Mouse (Mus musculus) MEL (cell line): Measurements from ENCODE around the gene Nploc4. TPM values are rescaled to one million over a fixed set of nuclear protein-coding genes. Genes with fewer than 3 reads are reported as not detected.

Experiments
- DNase-seq: peaks from one replicate; pipeline ENCODE4 v3.0.0; 2011; ENCODE audit warnings: low read depth, low spot score
- H3K27ac ChIP-seq: 2 replicates; pipeline ENCODE4 v1.5.1; 2012; ENCODE audit warnings: low read depth, mild to moderate bottlenecking, control low read depth, low read length, moderate library complexity; ENCODE audit not compliant: control insufficient read depth
- H3K27me3 ChIP-seq, 2 experiments: fragments of 150-350 bp in 1 of 2; sonication (generic) in 1 of 2; 2 replicates each; pipeline ENCODE4 v1.6.1; 2012; ENCODE audit warnings: low read length in 2 of 2, mild to moderate bottlenecking in 2 of 2, improper control_type of control experiment in 1 of 2, moderate library complexity in 1 of 2; ENCODE audit not compliant: insufficient read depth in 2 of 2, control insufficient read depth in 1 of 2
- H3K36me3 ChIP-seq, 2 experiments: 2 replicates each; pipeline ENCODE4 v1.6.1; 2012 to 2014; ENCODE audit warnings: low read length in 2 of 2, improper control_type of control experiment in 1 of 2, inconsistent platforms in 1 of 2, mild to moderate bottlenecking in 1 of 2; ENCODE audit not compliant: insufficient read depth in 2 of 2, control insufficient read depth in 1 of 2
- H3K4me1 ChIP-seq, 2 experiments: fragments of 150-350 bp in 1 of 2; sonication (generic) in 1 of 2; 2 replicates each; pipeline ENCODE4 v1.6.1; 2012; ENCODE audit warnings: low read length in 2 of 2, improper control_type of control experiment in 1 of 2, mild to moderate bottlenecking in 1 of 2; ENCODE audit not compliant: insufficient read depth in 2 of 2, control insufficient read depth in 1 of 2
- H3K4me3 ChIP-seq, 2 experiments: fragments of 150-350 bp in 1 of 2; sonication (generic) in 1 of 2; 2 replicates each; pipeline ENCODE4 v1.5.1; 2012; ENCODE audit warnings: low read depth in 2 of 2, low read length in 2 of 2, mild to moderate bottlenecking in 2 of 2, moderate library complexity in 2 of 2, control low read depth in 1 of 2, improper control_type of control experiment in 1 of 2; ENCODE audit not compliant: control insufficient read depth in 1 of 2, insufficient read depth in 1 of 2
- H3K79me2 ChIP-seq: 2 replicates; pipeline ENCODE4 v1.6.1; 2012; ENCODE audit warnings: mild to moderate bottlenecking, low read length, moderate library complexity; ENCODE audit not compliant: control insufficient read depth, poor library complexity, insufficient read depth
- H3K9ac ChIP-seq: 2 replicates; pipeline ENCODE4 v1.6.1; 2012; ENCODE audit warnings: low read depth, mild to moderate bottlenecking, control low read depth, low read length, moderate library complexity; ENCODE audit not compliant: control insufficient read depth, poor library complexity, severe bottlenecking
- H3K9me3 ChIP-seq: fragments of 150-350 bp; sonication (generic); replicated peaks from 2 replicates; pipeline ENCODE4 v1.6.1; 2012; ENCODE audit warnings: mild to moderate bottlenecking, low read length, improper control_type of control experiment, moderate library complexity; ENCODE audit not compliant: insufficient read depth
- BHLHE40 ChIP-seq: IDR thresholded peaks from 2 replicates; pipeline ENCODE4 v1.6.1; 2012; ENCODE audit warnings: low read depth, mild to moderate bottlenecking, inconsistent platforms, low read length, improper control_type of control experiment, borderline replicate concordance
- CHD1 ChIP-seq: IDR thresholded peaks from 2 replicates; pipeline ENCODE4 v1.6.1; 2012; ENCODE audit warnings: low read depth, mild to moderate bottlenecking, inconsistent platforms, low read length, improper control_type of control experiment
- CTCF ChIP-seq, 3 experiments: IDR thresholded peaks in 2 of 3; conservative IDR thresholded peaks in 1 of 3; 2 replicates each; pipeline ENCODE4 v1.5.1; 2011 to 2012; ENCODE audit warnings: low read length in 3 of 3, low read depth in 2 of 3, mild to moderate bottlenecking in 2 of 3, improper control_type of control experiment in 1 of 3, inconsistent platforms in 1 of 3, mixed read lengths in 1 of 3, moderate library complexity in 1 of 3; ENCODE audit not compliant: control insufficient read depth in 1 of 3, insufficient read depth in 1 of 3, poor library complexity in 1 of 3, severe bottlenecking in 1 of 3
- EP300 ChIP-seq, 2 experiments: IDR thresholded peaks; 2 replicates each; pipeline ENCODE4 v1.6.1; 2011; ENCODE audit warnings: improper control_type of control experiment in 2 of 2, low read length in 2 of 2, low read depth in 1 of 2, mild to moderate bottlenecking in 1 of 2
- ETS1 ChIP-seq: IDR thresholded peaks from 2 replicates; pipeline ENCODE4 v1.6.1; 2012; ENCODE audit warnings: low read depth, mild to moderate bottlenecking, inconsistent platforms, low read length, improper control_type of control experiment, moderate library complexity
- GABPA ChIP-seq: IDR thresholded peaks from 2 replicates; pipeline ENCODE4 v1.6.1; 2012; ENCODE audit warnings: low read depth, mild to moderate bottlenecking, inconsistent platforms, low read length, improper control_type of control experiment, moderate library complexity
- GATA1 ChIP-seq: IDR thresholded peaks from 2 replicates; pipeline ENCODE4 v1.6.1; 2011; ENCODE audit warnings: low read depth, low read length, improper control_type of control experiment
- HCFC1 ChIP-seq: IDR thresholded peaks from 2 replicates; pipeline ENCODE4 v1.6.1; 2012; ENCODE audit warnings: low read depth, mild to moderate bottlenecking, inconsistent platforms, low read length, improper control_type of control experiment, moderate library complexity
- JUND ChIP-seq: IDR thresholded peaks from 2 replicates; pipeline ENCODE4 v1.6.1; 2011; ENCODE audit warnings: low read depth, mild to moderate bottlenecking, improper control_type of control experiment, low read length
- KAT2A ChIP-seq: conservative IDR thresholded peaks from 2 replicates; pipeline ENCODE4 v1.6.1; 2012; ENCODE audit warnings: low read depth, low read length, improper control_type of control experiment, inconsistent platforms
- MAX ChIP-seq: IDR thresholded peaks from 2 replicates; pipeline ENCODE4 v1.6.1; 2011; ENCODE audit warnings: low read length, improper control_type of control experiment
- MEF2A ChIP-seq: IDR thresholded peaks from 2 replicates; pipeline ENCODE4 v1.6.1; 2014; ENCODE audit warnings: low read depth, mild to moderate bottlenecking, inconsistent platforms, low read length, improper control_type of control experiment; ENCODE audit not compliant: poor library complexity, insufficient replicate concordance, severe bottlenecking; ENCODE audit errors: extremely low read depth
- MXI1 ChIP-seq: IDR thresholded peaks from 2 replicates; pipeline ENCODE4 v1.6.1; 2011; ENCODE audit warnings: mild to moderate bottlenecking, low read depth, low read length, improper control_type of control experiment
- MYB ChIP-seq: IDR thresholded peaks from 2 replicates; pipeline ENCODE4 v1.6.1; 2011; ENCODE audit warnings: mild to moderate bottlenecking, low read depth, low read length, improper control_type of control experiment
- MYC ChIP-seq: IDR thresholded peaks from 2 replicates; pipeline ENCODE4 v1.6.1; 2011; ENCODE audit warnings: low read depth, mild to moderate bottlenecking, low read length, improper control_type of control experiment, moderate library complexity
- POLR2A ChIP-seq, 2 experiments: IDR thresholded peaks; 2 replicates each; pipeline ENCODE4 v1.6.1; 2011 to 2012; ENCODE audit warnings: low read length in 2 of 2, mild to moderate bottlenecking in 2 of 2, control low read depth in 1 of 2, improper control_type of control experiment in 1 of 2, low read depth in 1 of 2, moderate library complexity in 1 of 2; ENCODE audit not compliant: control insufficient read depth in 1 of 2, insufficient read depth in 1 of 2, poor library complexity in 1 of 2
- POLR2AphosphoS5 ChIP-seq: IDR thresholded peaks from 2 replicates; pipeline ENCODE4 v1.6.1; 2012; ENCODE audit warnings: low read depth, borderline replicate concordance, mild to moderate bottlenecking, inconsistent platforms, low read length, moderate library complexity, mixed read lengths
- RAD21 ChIP-seq: IDR thresholded peaks from 2 replicates; pipeline ENCODE4 v1.6.1; 2011; ENCODE audit warnings: mild to moderate bottlenecking, low read depth, low read length, improper control_type of control experiment
- RCOR1 ChIP-seq: IDR thresholded peaks from 2 replicates; pipeline ENCODE4 v1.6.1; 2012; ENCODE audit warnings: low read depth, mild to moderate bottlenecking, inconsistent platforms, low read length, improper control_type of control experiment
- TAL1 ChIP-seq: IDR thresholded peaks from 2 replicates; pipeline ENCODE4 v1.6.1; 2012; ENCODE audit warnings: mild to moderate bottlenecking, inconsistent platforms, low read length, moderate library complexity, mixed read lengths
- TBP ChIP-seq: IDR thresholded peaks from 2 replicates; pipeline ENCODE4 v1.8.0; 2011; ENCODE audit warnings: low read depth, low read length, improper control_type of control experiment
- UBTF ChIP-seq: IDR thresholded peaks from 2 replicates; pipeline ENCODE4 v1.6.1; 2012; ENCODE audit warnings: low read depth, mild to moderate bottlenecking, inconsistent platforms, low read length, improper control_type of control experiment, moderate library complexity, borderline replicate concordance; ENCODE audit not compliant: insufficient read depth
- USF1 ChIP-seq: IDR thresholded peaks from 2 replicates; pipeline ENCODE4 v1.6.1; 2014; ENCODE audit warnings: low read depth, mild to moderate bottlenecking, inconsistent platforms, low read length, improper control_type of control experiment, moderate library complexity
- USF2 ChIP-seq, 2 experiments: IDR thresholded peaks; 2 replicates each; pipeline ENCODE4 v1.6.1; 2011 to 2012; ENCODE audit warnings: improper control_type of control experiment in 2 of 2, low read length in 2 of 2, borderline replicate concordance in 1 of 2, inconsistent platforms in 1 of 2, low read depth in 1 of 2, mild to moderate bottlenecking in 1 of 2; ENCODE audit not compliant: insufficient read depth in 1 of 2
- ZC3H11A ChIP-seq: IDR thresholded peaks from 2 replicates; pipeline ENCODE4 v1.6.1; 2012; ENCODE audit warnings: low read depth, mild to moderate bottlenecking, inconsistent platforms, low read length, improper control_type of control experiment
- ZNF384 ChIP-seq: IDR thresholded peaks from 2 replicates; pipeline ENCODE4 v1.6.1; 2012; ENCODE audit warnings: low read depth, mild to moderate bottlenecking, inconsistent platforms, low read length, improper control_type of control experiment
- polyA plus RNA-seq, 2 experiments: library from polyadenylated mRNA; stranded (reverse) in 1 of 2; unstranded in 1 of 2; fragments of >175 nt in 1 of 2; fragments of >200 nt in 1 of 2; gene quantifications; 2 replicates each; pipeline versions ENCODE4 v1.2.1 to v1.2.4; 2012; ENCODE audit warnings: low replicate concordance in 2 of 2, low read depth in 1 of 2; ENCODE audit not compliant: insufficient read length in 2 of 2, insufficient read depth in 1 of 2, missing spikeins in 1 of 2
- total RNA-seq: library from RNA; depleted of rRNA; stranded (reverse); fragments of 300-350 nt; gene quantifications from 2 replicates; pipeline ENCODE4 v1.2.3, GENCODE M21; 2012

The Nploc4 gene
- total and polyA plus RNA-seq, 3 experiments, result 77.4 to 352 (median 117) TPM

DNA sequence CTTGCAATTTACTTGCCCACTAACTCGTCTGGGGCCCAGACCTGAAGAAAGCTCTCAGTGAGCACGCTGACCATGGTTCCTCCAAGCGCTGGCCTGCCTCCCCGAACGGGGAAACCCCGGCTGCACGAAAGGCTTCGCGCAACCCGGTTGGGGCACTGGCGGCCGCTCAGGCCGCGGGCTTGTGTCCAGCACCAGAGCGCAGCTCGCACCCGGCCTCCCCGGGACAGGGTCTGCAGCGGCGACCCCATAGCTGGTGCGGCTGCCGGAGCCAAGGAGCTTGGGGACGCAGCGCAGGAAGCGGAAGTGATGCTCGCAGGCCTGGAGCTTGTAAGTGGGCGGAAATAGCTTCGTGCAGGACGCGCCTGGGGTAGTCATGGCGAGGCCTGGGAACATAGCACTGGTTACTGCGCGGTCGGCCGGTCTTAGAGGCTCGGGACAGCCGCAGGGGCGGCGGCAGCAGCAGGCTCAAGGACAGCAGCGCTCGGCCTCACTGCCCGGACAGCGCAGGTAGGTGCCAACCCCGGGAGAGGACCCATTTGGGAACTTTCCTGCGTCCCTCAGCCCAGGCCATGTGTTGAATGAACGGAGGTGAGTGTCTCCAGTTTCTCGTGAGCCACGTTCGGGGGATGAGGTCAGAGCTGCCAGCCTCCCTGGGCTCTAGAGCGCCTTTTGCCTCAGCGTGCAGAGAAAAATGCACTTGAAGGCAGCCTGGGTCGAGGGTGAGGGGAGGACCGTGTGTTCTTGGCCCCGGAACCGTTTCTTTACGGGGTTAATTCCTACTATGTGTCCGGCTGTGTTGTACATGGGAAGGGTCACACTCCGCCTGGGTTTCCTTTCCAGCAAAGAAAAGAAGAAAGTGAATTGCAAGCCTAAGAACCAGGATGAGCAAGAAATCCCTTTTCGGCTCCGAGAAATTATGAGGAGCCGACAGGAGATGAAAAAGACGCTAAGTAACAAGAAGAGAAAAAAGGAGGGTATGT is 20.6 kb upstream of the Nploc4 start, which contains the start of the genes Oxld1 and Ccdc137 (continued):
- TF ChIP-seq CHD1 (no peak), CTCF (IDR thresholded peaks at IDR 0.05 in 2 of 3, conservative IDR thresholded peaks at IDR 0.05 in 1 of 3; ENCODE audit: control insufficient read depth in 1 of 3, insufficient read depth in 1 of 3, low read depth in 2 of 3, low read length in 3 of 3, poor library complexity in 1 of 3, severe bottlenecking in 1 of 3) (no peak), JUND (no peak), MEF2A (no peak), GATA1 (no peak), KAT2A (no peak; the same call in 1 of the 2 replicates), UBTF (no peak; the same call in 1 of the 2 replicates), RAD21 (no peak), BHLHE40 (no peak), MYC (peak; percentile 95), ZNF384 (peak; percentile 39; the same call in 1 of the 2 replicates), TBP (peak; percentile 84), MXI1 (peak; percentile 97), USF1 (no peak), HCFC1 (peak; percentile 90), POLR2A (IDR thresholded peaks at IDR 0.05; ENCODE audit: control insufficient read depth in 1 of 2, insufficient read depth in 1 of 2, low read depth in 1 of 2, low read length in 2 of 2, poor library complexity in 1 of 2) (peak; percentile 82 to 98), POLR2AphosphoS5 (no peak), GABPA (no peak)

DNA sequence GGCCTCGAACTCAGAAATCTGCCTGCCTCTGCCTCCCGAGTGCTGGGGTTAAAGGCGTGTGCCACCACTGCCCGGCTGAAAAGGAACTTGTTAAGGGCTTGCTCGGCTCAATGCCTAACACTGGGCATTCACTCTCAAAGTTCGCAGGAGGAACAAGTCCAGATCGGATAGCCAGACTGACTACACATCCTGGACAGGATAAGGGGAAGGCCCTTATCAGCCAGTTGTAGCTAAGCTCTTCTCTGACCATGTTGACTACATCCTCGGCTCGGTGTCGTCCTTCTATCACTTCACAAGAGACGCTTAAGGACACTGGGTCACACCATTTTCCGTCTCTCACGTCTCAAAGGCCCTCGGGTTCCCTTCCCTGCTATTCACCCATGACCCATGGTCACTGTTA is 19.9 kb upstream of the Nploc4 start:
- peak overlapping the region; percentile 84 to 86 for H3K4me3 ChIP-seq
- no peaks in the 10 kb centered on the region for H3K9me3 ChIP-seq
- H3K79me2 ChIP-seq, result peaks cover 37% of the 10 kb centered on the region
- H3K4me1 ChIP-seq, result peaks cover 0 to 14% of the 10 kb centered on the region in 2 experiments; a peak in 2 of 4 replicates
- H3K36me3 ChIP-seq, result peaks cover 3 to 10% of the 10 kb centered on the region in 2 experiments; a peak in 3 of 4 replicates
- DNase-seq, result peak; percentile 81
- peak overlapping the region; percentile 93 for H3K9ac ChIP-seq
- TF ChIP-seq USF2 (IDR thresholded peaks at IDR 0.05; ENCODE audit: borderline replicate concordance in 1 of 2, insufficient read depth in 1 of 2, low read depth in 1 of 2, low read length in 2 of 2), result no peak
- no peak for TF ChIP-seq POLR2A (IDR thresholded peaks at IDR 0.05; ENCODE audit: control insufficient read depth in 1 of 2, insufficient read depth in 1 of 2, low read depth in 1 of 2, low read length in 2 of 2, poor library complexity in 1 of 2)
- TF ChIP-seq ZC3H11A, result no peak
- no peak for TF ChIP-seq MAX
- no peak for TF ChIP-seq UBTF
- TF ChIP-seq MYB, result no peak
- TF ChIP-seq TBP, result peak; percentile 67; the same call in 1 of the 2 replicates
- TF ChIP-seq HCFC1, result no peak
- TF ChIP-seq ETS1, result no peak
- 0 out of 2 replicates have a peak, but pooled peaks have one; percentile 47 for TF ChIP-seq CHD1
- no peak for TF ChIP-seq TAL1
- TF ChIP-seq GATA1, result peak; percentile 63; the same call in 1 of the 2 replicates
- peak; percentile 3 to 24; a peak in 1 of 4 replicates for TF ChIP-seq EP300 (IDR thresholded peaks at IDR 0.05; ENCODE audit: low read depth in 1 of 2, low read length in 2 of 2)
- TF ChIP-seq RCOR1, result no peak
- peak overlapping the region; percentile 70 for H3K27ac ChIP-seq
- H3K27me3 ChIP-seq, result no peaks in the 10 kb centered on the region
